Mouse (Mus musculus): ENCODE measurements at regions not wholly inside any gene's neighbourhood (a gene's known extent, or its start where the extent isn't known, plus 50 kb on each side); places are given as distances from the start of the nearest gene placed in this dataset.

DNA sequence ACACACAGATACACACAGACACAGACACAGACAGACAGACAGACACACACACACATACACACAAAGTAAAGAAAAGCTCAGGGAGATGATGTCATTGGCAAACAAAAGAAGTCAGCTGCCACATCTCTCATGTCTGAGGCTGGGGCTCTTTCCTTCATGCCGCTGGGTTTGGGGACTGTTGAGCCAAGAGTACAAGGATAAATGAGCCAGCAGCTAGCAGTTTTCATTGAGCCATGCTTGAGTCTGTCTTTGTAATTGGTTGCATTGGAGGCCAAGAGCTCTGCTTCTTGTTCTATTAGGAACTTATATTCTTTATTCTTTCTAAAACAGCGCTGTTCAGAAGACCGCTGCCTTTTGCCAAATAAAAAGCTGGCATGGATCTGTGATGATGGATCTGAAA lies 144.8 kb downstream of the Hhipl2 start:
- TF ChIP-seq USF1 (IDR thresholded peaks at IDR 0.05; ENCODE audit: low read depth) (no peak), POLR2A (IDR thresholded peaks at IDR 0.05; ENCODE audit: insufficient read length, low read depth) (no peak), TCF3 (IDR thresholded peaks at IDR 0.05; ENCODE audit: insufficient read length, low read depth) (no peak), CEBPB (IDR thresholded peaks at IDR 0.05; ENCODE audit: insufficient read depth, poor library complexity, severe bottlenecking) (no peak), MAX (IDR thresholded peaks at IDR 0.05; ENCODE audit: low read depth) (no peak), MYOG (IDR thresholded peaks at IDR 0.05; ENCODE audit: control insufficient read depth in 1 of 3, insufficient read depth in 1 of 3, insufficient read length in 2 of 3, low read depth in 2 of 3) (no peak), SRF (IDR thresholded peaks at IDR 0.05; ENCODE audit: control insufficient read depth, insufficient read length, low read depth) (no peak)
